Mouse (Mus musculus): ENCODE data around the gene Sema5b.
A peak's percentile ranks its signal among the peaks of the same experiment; 100 is the strongest.

Sema5b gene

GRCm38 (mm10) chr16:35593474-35593873 lies 52.5 kb downstream of the Sema5b start:
- DNase-seq (ENCODE audit: low read depth), result no peak

GRCm38 (mm10) chr16:35596241-35596640 lies 55.3 kb downstream of the Sema5b start:
- no peak for DNase-seq (ENCODE audit: low read depth)

GRCm38 (mm10) chr16:35596661-35597350 lies 55.9 kb downstream of the Sema5b start:
- DNase-seq (ENCODE audit: low read depth), result no peak

DNA sequence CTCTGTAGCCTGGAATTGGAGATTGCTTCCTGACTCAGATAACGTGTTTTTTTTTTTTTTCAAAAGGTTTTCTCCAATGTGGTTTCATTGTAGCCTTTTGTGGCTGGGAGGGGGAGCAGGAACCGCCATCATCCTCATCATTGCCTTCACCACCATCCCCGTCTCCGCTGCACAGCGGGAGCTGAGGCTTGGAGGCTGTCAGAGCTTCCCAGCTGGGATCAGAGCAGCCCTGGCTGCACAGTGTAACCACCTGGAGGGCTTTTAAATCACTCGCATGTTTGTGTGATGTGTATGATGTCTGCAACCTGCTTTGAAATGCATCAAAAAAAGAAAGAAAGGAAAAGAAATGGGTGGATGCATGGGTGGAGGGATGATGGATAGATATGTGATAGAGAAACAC lies 57.0 kb downstream of the Sema5b start:
- DNase-seq (ENCODE audit: low read depth), result no peak

- DNase-seq (ENCODE audit: low read depth), result no peak
Measured at GRCm38 (mm10) chr16:35598802-35599201, 57.9 kb downstream of the Sema5b start.

GRCm38 (mm10) chr16:35600282-35600681 lies 59.3 kb downstream of the Sema5b start:
- no peak for DNase-seq (ENCODE audit: low read depth)

DNA sequence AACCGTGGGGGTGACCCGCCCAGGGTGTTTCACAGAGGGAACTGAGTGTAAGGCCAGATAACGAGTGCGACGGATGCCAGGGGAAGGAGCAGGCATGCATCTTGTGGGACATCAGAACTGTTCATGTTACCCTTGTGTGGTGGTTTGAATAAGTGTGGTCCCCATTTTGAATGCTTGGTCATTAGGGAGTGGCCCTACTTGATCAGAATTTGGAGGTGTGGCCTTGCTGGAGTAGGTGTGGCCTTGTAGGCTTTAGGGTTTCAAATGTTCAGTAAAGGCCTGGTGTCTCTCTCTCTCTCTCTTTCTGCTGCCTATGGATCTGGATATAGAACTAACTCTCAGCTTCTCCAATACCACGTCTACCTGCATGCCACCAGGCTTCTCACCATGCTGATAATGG lies 60.5 kb downstream of the Sema5b start:
- DNase-seq (ENCODE audit: low read depth), result no peak

- DNase-seq (ENCODE audit: low read depth), result no peak
Measured at GRCm38 (mm10) chr16:35602529-35602928, 61.6 kb downstream of the Sema5b start.

- no peak for DNase-seq (ENCODE audit: low read depth)
Measured at GRCm38 (mm10) chr16:35603729-35604522, 63.0 kb downstream of the Sema5b start.

GRCm38 (mm10) chr16:35607250-35607649 lies 66.3 kb downstream of the Sema5b start:
- no peak for DNase-seq (ENCODE audit: low read depth)

DNA sequence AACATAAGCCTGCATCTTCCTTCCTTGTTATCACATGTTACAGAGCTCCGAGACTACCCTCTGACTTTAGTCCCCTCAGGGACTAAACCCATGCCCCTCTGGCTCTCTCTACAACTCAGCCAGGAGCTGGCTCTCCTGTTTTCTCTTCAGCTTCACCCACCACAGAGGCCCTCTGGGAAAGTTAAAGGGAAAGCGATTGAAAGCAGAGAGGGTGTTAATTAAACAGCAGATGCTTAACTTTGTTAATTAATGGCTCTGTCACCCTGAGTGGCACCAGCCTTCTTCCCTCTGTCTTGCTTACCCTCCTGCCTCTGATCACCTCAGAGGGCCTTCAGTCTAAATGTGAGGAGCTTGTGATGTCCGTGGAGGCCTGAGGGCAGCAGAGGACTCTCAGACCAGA lies 67.3 kb downstream of the Sema5b start:
- DNase-seq (ENCODE audit: low read depth), result no peak

DNA sequence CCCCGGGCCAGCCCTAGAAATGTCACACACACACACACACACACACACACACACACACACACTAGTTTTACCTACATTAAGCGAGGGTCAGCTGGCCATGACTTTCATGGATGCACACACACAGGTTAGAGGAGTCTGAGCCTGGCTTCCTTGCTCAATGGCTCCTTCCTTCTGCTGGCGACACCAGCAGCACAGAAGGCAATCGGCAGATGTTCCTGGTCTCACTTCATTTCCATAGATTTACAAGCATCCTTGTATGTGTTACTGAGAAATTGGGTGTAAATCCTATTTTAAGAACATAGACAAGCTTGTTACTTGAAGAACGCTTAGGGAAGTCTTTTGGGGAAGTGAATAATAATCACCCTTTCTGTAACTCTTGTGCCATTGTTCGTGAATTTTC lies 68.6 kb downstream of the Sema5b start:
- DNase-seq (ENCODE audit: low read depth), result no peak

GRCm38 (mm10) chr16:35613851-35614804 lies 73.2 kb downstream of the Sema5b start:
- DNase-seq (ENCODE audit: low read depth), result no peak

DNA sequence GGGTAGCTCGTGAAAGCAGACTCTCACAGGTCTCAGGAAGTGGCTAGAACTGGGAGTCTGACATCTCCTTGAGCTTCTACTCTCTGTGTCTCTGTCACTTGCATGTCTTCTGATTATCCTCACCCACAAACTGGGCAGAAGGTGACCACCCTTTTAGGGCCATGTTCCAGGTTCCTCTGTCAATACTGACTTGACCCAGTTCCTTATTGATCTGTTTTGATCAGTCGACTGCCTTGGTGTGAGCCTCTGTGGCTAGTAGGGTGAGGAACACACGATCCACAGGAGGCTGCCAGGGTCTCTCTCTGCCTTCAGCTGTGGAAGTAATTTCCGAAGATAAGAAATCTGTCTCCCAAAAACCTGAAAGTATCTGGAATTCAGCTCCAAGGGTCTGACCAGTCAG lies 76.8 kb downstream of the Sema5b start:
- no peak for DNase-seq (ENCODE audit: low read depth)

GRCm38 (mm10) chr16:35623026-35623425 lies 82.1 kb downstream of the Sema5b start:
- no peak for DNase-seq (ENCODE audit: low read depth)

DNA sequence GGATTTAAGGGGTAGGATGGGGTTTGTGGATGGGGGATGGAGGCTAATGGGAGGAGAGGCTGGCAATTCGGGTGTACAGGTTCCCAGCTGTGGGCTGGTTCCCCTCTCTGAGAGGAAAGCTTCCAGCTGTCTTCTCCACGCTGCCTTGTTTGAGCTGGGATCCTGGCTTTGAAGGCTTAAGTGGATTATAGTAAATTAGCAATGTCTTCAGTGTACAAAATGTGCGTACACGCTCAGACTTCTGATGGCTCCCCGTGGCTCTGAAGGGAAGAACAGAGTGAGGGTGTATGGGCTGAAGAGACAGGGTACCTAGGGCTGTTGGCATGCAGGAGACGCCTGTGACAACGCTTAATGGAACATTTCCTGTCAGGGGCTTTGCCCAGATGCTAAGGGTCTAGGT lies 83.0 kb downstream of the Sema5b start:
- DNase-seq (ENCODE audit: low read depth), result no peak

DNA sequence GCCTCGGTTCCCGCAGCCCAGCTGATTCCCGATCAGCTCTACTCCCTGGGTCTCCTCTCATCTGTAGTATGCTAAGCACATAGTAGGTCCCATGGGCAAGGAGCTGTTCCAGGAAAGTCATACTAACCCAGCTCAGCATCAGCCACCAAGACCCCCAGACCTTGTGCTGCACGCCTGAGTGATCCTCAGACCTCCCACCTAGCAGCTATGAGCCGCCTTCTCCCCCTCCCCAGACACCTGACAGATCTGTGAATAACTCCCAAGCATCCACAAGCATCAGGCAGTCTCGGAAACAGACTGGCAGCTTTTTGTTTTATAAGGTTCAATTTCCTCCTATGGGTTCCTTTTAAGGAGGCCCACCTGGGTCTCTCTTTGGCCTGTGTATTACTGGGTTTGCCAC lies 83.9 kb downstream of the Sema5b start:
- no peak for DNase-seq (ENCODE audit: low read depth)

- DNase-seq (ENCODE audit: low read depth), result no peak
Measured at GRCm38 (mm10) chr16:35625286-35626020, 84.5 kb downstream of the Sema5b start.

GRCm38 (mm10) chr16:35627992-35628607 lies 87.2 kb downstream of the Sema5b start:
- peak; percentile 57 for DNase-seq (ENCODE audit: low read depth)

GRCm38 (mm10) chr16:35630470-35631183 lies 89.7 kb downstream of the Sema5b start:
- no peak for DNase-seq (ENCODE audit: low read depth)

DNA sequence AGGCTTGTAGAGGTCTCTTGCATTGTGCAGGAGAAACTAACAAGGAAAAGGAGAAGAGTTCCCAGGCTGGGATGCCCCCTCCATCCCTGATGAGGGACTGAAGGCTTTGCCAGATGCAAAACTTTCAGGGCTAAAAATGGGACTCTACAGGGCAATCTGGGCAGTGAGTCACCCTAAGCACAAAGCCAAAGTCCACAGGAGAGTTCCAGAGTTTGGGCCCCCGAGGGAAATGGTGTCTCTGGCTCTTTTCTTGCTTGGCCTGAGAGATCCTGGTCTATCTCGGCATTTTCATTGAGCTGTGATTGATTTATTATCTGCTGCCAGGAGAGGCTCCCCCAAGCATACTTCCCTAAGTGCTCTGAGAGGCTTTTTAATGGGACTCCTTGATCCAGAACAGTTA lies 92.1 kb downstream of the Sema5b start:
- no peak for DNase-seq (ENCODE audit: low read depth)

Measured in 416B (cell line).